Mouse (Mus musculus) spleen, adult 2 months (tissue): ENCODE measurements around the gene R3hdm2. TPM values are rescaled to one million over a fixed set of nuclear protein-coding genes. Genes with fewer than 3 reads are reported as not detected.

Source experiments
- DNase-seq, 2 experiments: peaks; one replicate each; pipeline versions ENCODE4 v3.0.0 to v3.0.0-alpha.2; 2012 to 2021; ENCODE audit warnings: low spot score in 2 of 2, low read depth in 1 of 2
- H3K27ac ChIP-seq: fragments of 200-500 bp; 2 replicates; pipeline ENCODE4 v1.5.1; 2012; ENCODE audit warnings: low read length, inconsistent platforms; ENCODE audit not compliant: insufficient read depth
- H3K27me3 ChIP-seq: fragments of 200-500 bp; 2 replicates; pipeline ENCODE4 v1.6.1; 2012; ENCODE audit warnings: mild to moderate bottlenecking, moderate library complexity, low read length, inconsistent platforms; ENCODE audit not compliant: control insufficient read depth, insufficient read depth
- H3K36me3 ChIP-seq: fragments of 200-500 bp; 2 replicates; pipeline ENCODE4 v1.6.1; 2012; ENCODE audit warnings: mild to moderate bottlenecking, low read length, inconsistent platforms; ENCODE audit not compliant: control insufficient read depth, insufficient read depth
- H3K4me1 ChIP-seq: fragments of 200-500 bp; 2 replicates; pipeline ENCODE4 v1.6.1; 2011; ENCODE audit warnings: inconsistent platforms; ENCODE audit not compliant: control insufficient read depth, insufficient read depth, insufficient read length
- H3K4me3 ChIP-seq: fragments of 200-500 bp; 2 replicates; pipeline ENCODE4 v1.5.1; 2011; ENCODE audit warnings: mild to moderate bottlenecking, inconsistent platforms; ENCODE audit not compliant: insufficient read depth, insufficient read length; ENCODE audit errors: extremely low read depth
- CTCF ChIP-seq: fragments of 200-500 bp; IDR thresholded peaks from 2 replicates; pipeline ENCODE4 v1.5.1; 2011; ENCODE audit warnings: mild to moderate bottlenecking, inconsistent platforms; ENCODE audit not compliant: insufficient read depth, insufficient read length, insufficient replicate concordance; ENCODE audit errors: extremely low read depth
- POLR2A ChIP-seq: fragments of 200-500 bp; IDR thresholded peaks from 2 replicates; pipeline ENCODE4 v1.6.1; 2011; ENCODE audit warnings: low read depth, low read length, inconsistent platforms
- WGBS: fragments of 180-500 bp; shearing (Covaris S2); methylation state at CpG from one replicate; pipeline ENCODE4 v1.1.7; 2018; 5-methylcytosine and 5-hydroxymethylcytosine counted together
- polyA plus RNA-seq: library from polyadenylated mRNA; depleted of rRNA; stranded (reverse); fragments of >200 nt; gene quantifications from 2 replicates; pipeline ENCODE4 v1.2.3, GENCODE M21; 2012; rRNA removed

R3hdm2 gene
- polyA plus RNA-seq, 1 experiment: 67.6 TPM

GRCm38 (mm10) chr10:127548236-127548635 is 168.1 kb downstream of the R3hdm2 start:
- no peak overlapping the region for H3K27ac ChIP-seq
- no peaks in the 10 kb centered on the region for H3K4me1 ChIP-seq
- H3K36me3 ChIP-seq: no peaks in the 10 kb centered on the region
- no peak overlapping the region for H3K4me3 ChIP-seq
- DNase-seq: no peak
- WGBS: 95% methylated on average over 15 of the region's 15 CpGs
- H3K27me3 ChIP-seq: no peaks in the 10 kb centered on the region
- no peak for TF ChIP-seq CTCF
- TF ChIP-seq POLR2A: no peak

Other genes starting within 250 kb of the R3hdm2 start
- 284 and 346 TPM in 2 replicates for gene B4galnt1, start 215.1 kb upstream of the R3hdm2 start, polyA plus RNA-seq
- 0.94 and 1.1 TPM in 2 replicates for gene Slc26a10, start 199.7 kb upstream of the R3hdm2 start, polyA plus RNA-seq
- gene Arhgef25, start 190.2 kb upstream of the R3hdm2 start, polyA plus RNA-seq: 8.5 and 9.2 TPM in 2 replicates
- 67.9 and 83.7 TPM in 2 replicates for gene Dtx3, start 184.6 kb upstream of the R3hdm2 start, polyA plus RNA-seq
- 22.2 and 24.3 TPM in 2 replicates for gene Pip4k2c, start 168.7 kb upstream of the R3hdm2 start, polyA plus RNA-seq
- gene Kif5a, start 117.0 kb upstream of the R3hdm2 start, polyA plus RNA-seq: 0.41 and 0.72 TPM in 2 replicates
- 94.8 and 101 TPM in 2 replicates for gene Dctn2, start 114.0 kb upstream of the R3hdm2 start, polyA plus RNA-seq
- 55.8 and 68.0 TPM in 2 replicates for gene Mbd6, start 91.3 kb upstream of the R3hdm2 start, polyA plus RNA-seq
- 33.2 and 40.2 TPM in 2 replicates for gene Mars, start 68.5 kb upstream of the R3hdm2 start, polyA plus RNA-seq
- 72.7 and 87.2 TPM in 2 replicates for gene Arhgap9, start 58.4 kb upstream of the R3hdm2 start, polyA plus RNA-seq
- 0.42 and 0.74 TPM in 2 replicates for gene Gli1, start 38.4 kb upstream of the R3hdm2 start, polyA plus RNA-seq
- not detected in 2 replicates for gene Inhbe, start 25.9 kb upstream of the R3hdm2 start, polyA plus RNA-seq
- gene Inhbc, start 9.9 kb upstream of the R3hdm2 start, polyA plus RNA-seq: not detected in 2 replicates
- gene Stac3, start 121.4 kb downstream of the R3hdm2 start, polyA plus RNA-seq: 2.0 and 2.2 TPM in 2 replicates
- 6.9 and 12.2 TPM in 2 replicates for gene Ndufa4l2, start 134.6 kb downstream of the R3hdm2 start, polyA plus RNA-seq
- 99.9 and 133 TPM in 2 replicates for gene Shmt2, start 142.1 kb downstream of the R3hdm2 start, polyA plus RNA-seq
- gene Nxph4, start 154.2 kb downstream of the R3hdm2 start, polyA plus RNA-seq: not detected in 2 replicates
- gene Lrp1, start 240.8 kb downstream of the R3hdm2 start, polyA plus RNA-seq: 98.7 and 99.4 TPM in 2 replicates